Mouse (Mus musculus): ENCODE results near the gene Izumo1.

- TF ChIP-seq CTCF (IDR thresholded peaks at IDR 0.05; ENCODE audit: insufficient read depth, low read depth, low read length) = no peak
- TF ChIP-seq POLR2A (IDR thresholded peaks at IDR 0.05; ENCODE audit: insufficient read depth, low read depth, low read length) = no peak
Measured at GRCm38 (mm10) chr7:45667761-45668160, 46.1 kb downstream of the Izumo1 start.

Measured in olfactory bulb, adult 2 months (tissue).